Mouse (Mus musculus): ENCODE data around the gene Gfer. TPM values are rescaled to one million over a fixed set of nuclear protein-coding genes. Genes with fewer than 3 reads are reported as not detected.
"Not testable (repeated sequence)": the region's sequence is repeated elsewhere in the genome, so short reads cannot be mapped to it uniquely, and the experiment has no call there.

Gene Gfer
- polyA plus RNA-seq, 1 experiment = 144 TPM

DNA sequence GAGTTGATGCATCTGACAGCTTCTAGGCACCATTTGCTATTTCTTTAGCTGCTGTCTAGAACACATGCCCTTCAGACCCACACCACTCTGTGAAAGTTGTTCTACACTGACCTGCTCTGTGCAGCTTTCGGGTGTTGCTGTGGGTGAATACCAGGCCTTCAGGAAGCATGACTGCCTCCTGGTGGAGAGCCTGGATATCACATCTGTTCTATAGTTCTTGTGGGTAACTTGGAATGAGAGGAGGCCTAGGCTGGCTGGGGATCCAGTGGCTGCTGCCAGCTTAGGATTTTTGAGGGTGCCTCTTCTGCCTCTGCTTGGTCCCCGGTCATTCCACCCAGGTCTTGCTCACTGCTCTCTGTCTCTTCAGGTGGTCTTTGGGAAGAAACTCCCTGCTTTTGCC, 19.8 kb downstream of the Gfer start:
- H3K27ac ChIP-seq (ENCODE audit: control insufficient read depth, insufficient read depth, low read depth, low read length) = no peak overlapping the region
- H3K4me1 ChIP-seq (ENCODE audit: control insufficient read depth, insufficient read depth, low read length) = peaks cover 4% of the 10 kb centered on the region
- no peak overlapping the region for H3K4me3 ChIP-seq (ENCODE audit: control insufficient read depth, low read depth, low read length)
- H3K36me3 ChIP-seq (ENCODE audit: control insufficient read depth, insufficient read depth, low read length) = no peaks in the 10 kb centered on the region; the same call in 1 of the 2 replicates
- H3K27me3 ChIP-seq (ENCODE audit: control insufficient read depth, insufficient read depth, low read length) = no peaks in the 10 kb centered on the region
- TF ChIP-seq POLR2A (IDR thresholded peaks at IDR 0.05; ENCODE audit: control insufficient read depth, low read depth, low read length) (no peak), CTCF (IDR thresholded peaks at IDR 0.05; ENCODE audit: control insufficient read depth, insufficient read depth, insufficient replicate concordance, low read depth, low read length) (peak; percentile 46; the same call in 1 of the 2 replicates)

DNA sequence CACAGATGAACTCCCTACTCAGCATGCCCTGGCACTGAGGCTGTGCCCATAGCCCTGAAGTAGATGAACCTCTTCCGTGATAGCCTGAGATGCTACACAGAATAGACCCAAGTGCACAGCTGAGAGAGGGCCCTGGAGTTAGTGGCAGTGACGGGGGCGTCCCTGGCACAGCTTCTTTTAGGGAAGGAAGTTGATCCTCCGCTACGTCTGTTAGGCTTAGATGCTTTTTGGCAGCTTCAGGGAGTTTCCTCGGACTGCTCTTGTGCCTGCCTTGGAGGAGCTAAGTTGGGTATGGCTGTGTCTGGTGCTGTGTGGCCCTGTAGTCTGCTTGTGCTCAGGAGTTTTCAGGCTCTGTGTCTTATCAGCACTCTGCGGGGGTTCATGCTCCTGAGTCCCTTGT, 21.7 kb downstream of the Gfer start:
- H3K36me3 ChIP-seq (ENCODE audit: control insufficient read depth, insufficient read depth, low read length) = no peaks in the 10 kb centered on the region; the same call in 1 of the 2 replicates
- no peak overlapping the region for H3K27ac ChIP-seq (ENCODE audit: control insufficient read depth, insufficient read depth, low read depth, low read length)
- TF ChIP-seq CTCF (IDR thresholded peaks at IDR 0.05; ENCODE audit: control insufficient read depth, insufficient read depth, insufficient replicate concordance, low read depth, low read length) (no peak), POLR2A (IDR thresholded peaks at IDR 0.05; ENCODE audit: control insufficient read depth, low read depth, low read length) (no peak)
- peaks cover 4% of the 10 kb centered on the region for H3K4me1 ChIP-seq (ENCODE audit: control insufficient read depth, insufficient read depth, low read length)
- H3K4me3 ChIP-seq (ENCODE audit: control insufficient read depth, low read depth, low read length) = no peak overlapping the region
- no peaks in the 10 kb centered on the region for H3K27me3 ChIP-seq (ENCODE audit: control insufficient read depth, insufficient read depth, low read length)

DNA sequence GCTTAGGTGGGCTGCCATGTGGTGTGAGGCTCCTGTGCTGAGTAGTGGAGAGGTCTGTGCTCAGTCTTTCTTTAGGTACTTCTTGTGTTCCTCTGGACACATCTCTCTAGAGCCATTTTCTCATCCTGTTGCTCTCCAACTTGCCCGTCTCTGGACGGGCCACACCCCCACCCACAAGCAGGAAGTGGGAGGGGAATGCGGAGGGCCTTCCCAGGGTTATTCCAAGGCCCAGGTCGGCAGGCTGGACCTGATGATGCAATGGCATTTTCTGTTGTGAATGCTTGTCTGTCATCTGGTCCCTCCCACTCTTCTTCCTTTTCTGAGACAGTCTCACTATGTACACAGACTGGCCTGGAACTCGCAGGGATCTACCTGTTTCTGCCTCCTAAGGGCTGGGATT, 23.8 kb downstream of the Gfer start:
- H3K4me1 ChIP-seq (ENCODE audit: control insufficient read depth, insufficient read depth, low read length) = peaks cover 7% of the 10 kb centered on the region
- no peak overlapping the region for H3K27ac ChIP-seq (ENCODE audit: control insufficient read depth, insufficient read depth, low read depth, low read length)
- TF ChIP-seq CTCF (IDR thresholded peaks at IDR 0.05; ENCODE audit: control insufficient read depth, insufficient read depth, insufficient replicate concordance, low read depth, low read length) (no peak), POLR2A (IDR thresholded peaks at IDR 0.05; ENCODE audit: control insufficient read depth, low read depth, low read length) (no peak)
- no peak overlapping the region for H3K4me3 ChIP-seq (ENCODE audit: control insufficient read depth, low read depth, low read length)
- H3K36me3 ChIP-seq (ENCODE audit: control insufficient read depth, insufficient read depth, low read length) = no peaks in the 10 kb centered on the region
- no peaks in the 10 kb centered on the region for H3K27me3 ChIP-seq (ENCODE audit: control insufficient read depth, insufficient read depth, low read length)

DNA sequence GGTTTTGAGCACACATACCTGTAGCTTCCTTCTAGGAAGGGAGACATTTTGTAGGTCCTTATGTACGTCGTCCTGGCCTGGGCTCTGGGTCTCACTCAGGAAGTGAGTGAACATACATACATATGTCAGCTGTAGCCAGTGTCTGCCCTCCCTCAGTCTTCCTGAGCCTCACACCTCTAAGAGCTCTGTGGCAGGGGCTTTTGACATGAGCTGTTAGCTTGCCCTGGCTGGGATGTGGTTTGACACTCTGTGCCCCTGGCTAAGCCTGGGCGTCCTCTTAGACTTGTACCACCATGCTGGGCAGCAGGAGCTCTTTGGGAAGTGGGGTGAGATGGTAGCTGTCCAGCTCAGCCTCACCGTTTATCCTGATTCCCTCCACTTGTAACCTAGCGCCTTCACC, 24.6 kb downstream of the Gfer start:
- no peak overlapping the region for H3K27ac ChIP-seq (ENCODE audit: control insufficient read depth, insufficient read depth, low read depth, low read length)
- no peaks in the 10 kb centered on the region for H3K36me3 ChIP-seq (ENCODE audit: control insufficient read depth, insufficient read depth, low read length)
- no peak overlapping the region for H3K4me3 ChIP-seq (ENCODE audit: control insufficient read depth, low read depth, low read length)
- TF ChIP-seq POLR2A (IDR thresholded peaks at IDR 0.05; ENCODE audit: control insufficient read depth, low read depth, low read length) = no peak
- TF ChIP-seq CTCF (IDR thresholded peaks at IDR 0.05; ENCODE audit: control insufficient read depth, insufficient read depth, insufficient replicate concordance, low read depth, low read length) = no peak
- H3K27me3 ChIP-seq (ENCODE audit: control insufficient read depth, insufficient read depth, low read length) = no peaks in the 10 kb centered on the region
- H3K4me1 ChIP-seq (ENCODE audit: control insufficient read depth, insufficient read depth, low read length) = peaks cover 7% of the 10 kb centered on the region

DNA sequence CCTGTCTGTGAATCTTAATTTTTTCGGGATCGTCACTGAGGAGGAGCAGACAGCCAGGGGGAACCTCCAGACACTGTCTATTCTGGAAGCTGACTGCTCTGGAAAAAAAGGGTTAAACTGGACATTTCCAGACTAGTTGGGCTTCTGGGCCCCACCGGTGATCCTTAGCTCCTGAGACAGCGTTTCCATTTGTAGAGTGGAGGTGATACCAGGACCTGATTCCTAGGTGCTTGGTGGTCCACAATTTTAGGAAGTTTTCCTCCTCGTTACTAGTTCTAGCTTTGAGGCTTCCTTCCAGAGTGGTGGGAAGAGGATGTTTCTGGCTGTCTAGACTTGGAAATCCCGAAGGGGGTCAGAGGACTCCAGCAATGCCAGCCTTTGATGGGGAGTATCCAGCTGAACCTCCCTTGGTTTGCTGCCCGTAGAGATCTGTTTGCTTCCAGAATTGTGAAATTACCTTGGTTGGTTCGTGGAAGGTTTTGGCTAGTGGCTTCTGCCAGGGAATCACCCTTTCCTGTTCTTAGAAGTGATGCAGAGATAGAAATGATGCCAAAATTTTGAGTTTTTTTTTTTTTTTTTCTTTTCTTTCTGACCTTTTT, 25.6 kb downstream of the Gfer start:
- Histone ChIP-seq H3K4me3 (ENCODE audit: control insufficient read depth, low read depth, low read length) (peak overlapping the region; percentile 90), H3K4me1 (ENCODE audit: control insufficient read depth, insufficient read depth, low read length) (peaks cover 7% of the 10 kb centered on the region), H3K27me3 (ENCODE audit: control insufficient read depth, insufficient read depth, low read length) (no peaks in the 10 kb centered on the region), H3K36me3 (ENCODE audit: control insufficient read depth, insufficient read depth, low read length) (no peaks in the 10 kb centered on the region), H3K27ac (ENCODE audit: control insufficient read depth, insufficient read depth, low read depth, low read length) (peak overlapping the region; percentile 84)
- no peak for TF ChIP-seq POLR2A (IDR thresholded peaks at IDR 0.05; ENCODE audit: control insufficient read depth, low read depth, low read length)
- no peak for TF ChIP-seq CTCF (IDR thresholded peaks at IDR 0.05; ENCODE audit: control insufficient read depth, insufficient read depth, insufficient replicate concordance, low read depth, low read length)

DNA sequence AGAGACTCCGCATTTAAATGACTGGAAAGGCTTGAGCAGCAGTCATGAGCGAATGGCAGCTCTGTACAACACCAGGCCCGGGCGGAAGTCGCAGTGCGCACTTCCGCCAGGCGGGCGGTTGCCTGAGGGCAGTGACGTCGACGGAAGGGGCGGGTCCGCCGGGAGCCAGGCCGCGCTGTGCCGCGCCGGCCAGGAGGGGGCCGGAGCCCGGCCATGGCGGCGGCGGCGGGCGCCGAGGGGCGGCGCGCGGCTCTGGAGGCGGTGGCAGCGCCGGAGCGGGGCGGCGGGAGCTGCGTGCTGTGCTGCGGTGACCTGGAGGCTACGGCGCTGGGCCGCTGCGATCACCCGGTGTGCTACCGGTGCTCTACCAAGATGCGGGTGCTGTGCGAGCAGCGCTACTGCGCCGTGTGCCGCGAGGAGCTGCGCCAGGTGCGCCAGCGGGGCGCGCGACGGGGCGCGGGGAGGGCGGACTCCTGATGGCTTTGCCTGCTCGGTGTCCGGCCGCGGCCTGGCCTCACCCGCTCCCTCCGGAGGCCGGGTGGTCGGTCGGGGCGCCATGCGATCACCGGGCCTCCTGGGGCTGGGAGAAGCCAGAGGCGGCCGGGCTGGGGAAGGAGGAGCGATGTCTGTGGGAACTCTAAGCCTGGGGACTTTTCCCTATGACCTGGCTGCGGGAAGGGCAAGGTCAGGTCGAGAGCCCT, 26.3 kb downstream of the Gfer start, which contains the start of gene Zfp598:
Gene Zfp598 (plus strand): TSS at position 143 of the 701 bp plus-strand sequence.
- H3K27me3 ChIP-seq (ENCODE audit: control insufficient read depth, insufficient read depth, low read length) = no peaks in the 10 kb centered on the region
- peak; percentile 79 for TF ChIP-seq POLR2A (IDR thresholded peaks at IDR 0.05; ENCODE audit: control insufficient read depth, low read depth, low read length)
- TF ChIP-seq CTCF (IDR thresholded peaks at IDR 0.05; ENCODE audit: control insufficient read depth, insufficient read depth, insufficient replicate concordance, low read depth, low read length) = peak; percentile 1; the same call in 1 of the 2 replicates
- peak within 1 kb of the TSS; percentile 84 for H3K27ac ChIP-seq (ENCODE audit: control insufficient read depth, insufficient read depth, low read depth, low read length)
- H3K36me3 ChIP-seq (ENCODE audit: control insufficient read depth, insufficient read depth, low read length) = no peaks in the 10 kb centered on the region
- H3K4me3 ChIP-seq (ENCODE audit: control insufficient read depth, low read depth, low read length) = peak within 1 kb of the TSS; percentile 90
- peaks cover 7% of the 10 kb centered on the region for H3K4me1 ChIP-seq (ENCODE audit: control insufficient read depth, insufficient read depth, low read length)

DNA sequence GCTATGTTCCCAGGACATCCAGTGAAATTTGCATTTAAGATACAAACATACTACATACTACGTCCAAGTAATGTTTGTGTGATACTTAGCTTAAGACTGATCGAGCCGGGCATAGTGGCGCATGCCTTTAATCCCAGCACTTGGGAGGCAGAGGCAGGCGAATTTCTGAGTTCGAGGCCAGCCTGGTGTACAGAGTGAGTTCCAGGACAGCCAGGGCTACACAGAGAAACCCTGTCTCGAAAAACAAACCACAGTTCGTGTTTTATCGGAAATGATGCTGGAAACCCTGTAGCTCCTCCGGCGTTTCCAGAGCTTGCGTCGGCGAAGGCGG, 26.8 kb downstream of the Gfer start:
- H3K36me3 ChIP-seq (ENCODE audit: control insufficient read depth, insufficient read depth, low read length); H3K27me3 ChIP-seq (ENCODE audit: control insufficient read depth, insufficient read depth, low read length); H3K4me1 ChIP-seq (ENCODE audit: control insufficient read depth, insufficient read depth, low read length): not testable (repeated sequence)
- Histone ChIP-seq H3K27ac (ENCODE audit: control insufficient read depth, insufficient read depth, low read depth, low read length) (peak overlapping the region; percentile 65), H3K4me3 (ENCODE audit: control insufficient read depth, low read depth, low read length) (peak overlapping the region; percentile 90)
